Mouse (Mus musculus) stomach, postnatal 0 days (tissue): ENCODE results near the gene Tmem89.

Experiments
- CTCF ChIP-seq: IDR thresholded peaks from 2 replicates; pipeline ENCODE4 v1.5.1; 2016; ENCODE audit warnings: antibody characterized with exemption, low read depth, mild to moderate bottlenecking, moderate library complexity
- EP300 ChIP-seq: optimal IDR thresholded peaks from 2 replicates; pipeline ENCODE3; 2016; ENCODE audit warnings: antibody characterized with exemption

GRCm38 (mm10) chr9:108953081-108953636, 38.7 kb downstream of the Tmem89 start, which contains the start of gene Col7a1:
- no peak for TF ChIP-seq CTCF
- TF ChIP-seq EP300, result no peak
